Mouse (Mus musculus) heart, embryonic 11.5 days (tissue): Measurements from ENCODE around the gene Fam155a. TPM values are rescaled to one million over a fixed set of nuclear protein-coding genes. Genes with fewer than 3 reads are reported as not detected.

Experiments
- ATAC-seq: fragments of 200-750 bp; cut with Nextera tagmentation; replicated peaks from 2 replicates; pipeline ENCODE4 v1.8.0; 2017; ENCODE audit warnings: moderate library complexity; ENCODE audit not compliant: insufficient number of reproducible peaks, low FRiP score, low TSS enrichment
- H3K27ac ChIP-seq: fragments of 300-500 bp; sonication (generic); 2 replicates; pipeline ENCODE4 v1.5.1; 2014; ENCODE audit warnings: mild to moderate bottlenecking, low read depth, low read length
- H3K27me3 ChIP-seq: fragments of 300-500 bp; sonication (generic); 2 replicates; pipeline ENCODE4 v1.6.1; 2014; ENCODE audit warnings: mild to moderate bottlenecking, low read length, mixed read lengths; ENCODE audit not compliant: control insufficient read depth, insufficient read depth
- H3K36me3 ChIP-seq: fragments of 300-500 bp; sonication (generic); 2 replicates; pipeline ENCODE4 v1.6.1; 2014; ENCODE audit warnings: mild to moderate bottlenecking, low read length, moderate library complexity, mixed read lengths; ENCODE audit not compliant: control insufficient read depth, insufficient read depth
- H3K4me1 ChIP-seq: fragments of 300-500 bp; sonication (generic); 2 replicates; pipeline ENCODE4 v1.6.1; 2014; ENCODE audit warnings: low read length; ENCODE audit not compliant: control insufficient read depth, insufficient read depth
- H3K4me2 ChIP-seq: fragments of 300-500 bp; sonication (generic); 2 replicates; pipeline ENCODE4 v1.6.1; 2014; ENCODE audit warnings: mild to moderate bottlenecking, moderate library complexity
- H3K4me3 ChIP-seq: fragments of 300-500 bp; sonication (generic); 2 replicates; pipeline ENCODE4 v1.5.1; 2014; ENCODE audit warnings: low read depth, low read length
- H3K9ac ChIP-seq: fragments of 300-500 bp; sonication (generic); 2 replicates; pipeline ENCODE4 v1.6.1; 2014; ENCODE audit warnings: mild to moderate bottlenecking, low read depth, low read length, moderate library complexity
- H3K9me3 ChIP-seq: fragments of 300-500 bp; sonication (generic); replicated peaks from 2 replicates; pipeline ENCODE4 v1.6.1; 2016; ENCODE audit warnings: low read length; ENCODE audit not compliant: control insufficient read depth
- WGBS: fragments of 180-500 bp; shearing (Covaris S2); extraction: QIAGEN DNeasy Blood & Tissue Kit; methylation state at CpG from one replicate; pipeline ENCODE4 v1.1.7; 2014; ENCODE audit not compliant: insufficient replicate concordance; 5-methylcytosine and 5-hydroxymethylcytosine counted together
- polyA plus RNA-seq: library from polyadenylated mRNA; unstranded; fragments of >200 nt; fragmentation: Nextera tagmentation; extraction: Ambion mirVana; gene quantifications from 2 replicates; pipeline ENCODE4 v1.2.1, GENCODE M21; 2014

The Fam155a gene
- polyA plus RNA-seq, 1 experiment from 2014 or later: 0.59 TPM

- no peak overlapping the region for H3K4me2 ChIP-seq
- no peaks in the 10 kb centered on the region for H3K36me3 ChIP-seq
- 75% methylated on average over 1 of the region's 1 CpGs for WGBS
Observed at GRCm38 (mm10) chr8:9494225-9494598, 276.7 kb downstream of the Fam155a start.

GRCm38 (mm10) chr8:9493557-9494224 is 277.3 kb downstream of the Fam155a start:
- Histone ChIP-seq H3K4me1 (no peaks in the 10 kb centered on the region), H3K9ac (no peak overlapping the region), H3K4me2 (no peak overlapping the region), H3K4me3 (no peak overlapping the region), H3K9me3 (no peaks in the 10 kb centered on the region), H3K27me3 (no peaks in the 10 kb centered on the region), H3K27ac (no peak overlapping the region), H3K36me3 (no peaks in the 10 kb centered on the region)
- 78% methylated on average over 8 of the region's 8 CpGs for WGBS
- ATAC-seq: no peak

More at GRCm38 (mm10) chr8:9494225-9494598, 276.7 kb downstream of the Fam155a start:
- no peaks in the 10 kb centered on the region for H3K9me3 ChIP-seq
- no peaks in the 10 kb centered on the region for H3K4me1 ChIP-seq
- ATAC-seq: no peak
- no peak overlapping the region for H3K9ac ChIP-seq
- H3K27me3 ChIP-seq: no peaks in the 10 kb centered on the region
- no peak overlapping the region for H3K27ac ChIP-seq
- no peak overlapping the region for H3K4me3 ChIP-seq

GRCm38 (mm10) chr8:9482565-9482964 is 288.4 kb downstream of the Fam155a start:
- Histone ChIP-seq H3K9ac (no peak overlapping the region), H3K4me1 (no peaks in the 10 kb centered on the region), H3K27ac (no peak overlapping the region), H3K27me3 (no peaks in the 10 kb centered on the region), H3K36me3 (no peaks in the 10 kb centered on the region), H3K4me2 (no peak overlapping the region), H3K9me3 (no peaks in the 10 kb centered on the region), H3K4me3 (no peak overlapping the region)
- 73% methylated on average over 5 of the region's 5 CpGs for whole genome bisulfite sequencing
- ATAC-seq: no peak

- no peak for ATAC-seq
- Histone ChIP-seq H3K27ac (no peak overlapping the region), H3K4me3 (no peak overlapping the region), H3K9ac (no peak overlapping the region), H3K36me3 (no peaks in the 10 kb centered on the region), H3K27me3 (no peaks in the 10 kb centered on the region), H3K4me1 (no peaks in the 10 kb centered on the region; the same call in 1 of the 2 replicates), H3K4me2 (no peak overlapping the region), H3K9me3 (no peaks in the 10 kb centered on the region)
- WGBS: 60% methylated on average over 5 of the region's 5 CpGs
Observed at GRCm38 (mm10) chr8:9471290-9471689, 299.7 kb downstream of the Fam155a start.

- no peaks in the 10 kb centered on the region; the same call in 1 of the 2 replicates for H3K4me1 ChIP-seq
- 60% methylated on average over 3 of the region's 3 CpGs for WGBS
- H3K27ac ChIP-seq: no peak overlapping the region
- H3K27me3 ChIP-seq: no peaks in the 10 kb centered on the region
- H3K4me2 ChIP-seq: no peak overlapping the region
- H3K4me3 ChIP-seq: no peak overlapping the region
- H3K9me3 ChIP-seq: no peaks in the 10 kb centered on the region
- ATAC-seq: no peak; the same call in 1 of the 2 replicates
- H3K9ac ChIP-seq: no peak overlapping the region
- H3K36me3 ChIP-seq: no peaks in the 10 kb centered on the region
Observed at GRCm38 (mm10) chr8:9470114-9470513, 300.8 kb downstream of the Fam155a start.

GRCm38 (mm10) chr8:9461111-9461510 is 309.9 kb downstream of the Fam155a start:
- H3K9ac ChIP-seq: no peak overlapping the region
- no peaks in the 10 kb centered on the region for H3K36me3 ChIP-seq
- no peaks in the 10 kb centered on the region for H3K9me3 ChIP-seq
- no peaks in the 10 kb centered on the region for H3K4me1 ChIP-seq
- WGBS: 69% methylated on average over 4 of the region's 4 CpGs
- H3K4me3 ChIP-seq: no peak overlapping the region
- H3K4me2 ChIP-seq: no peak overlapping the region
- H3K27ac ChIP-seq: no peak overlapping the region
- ATAC-seq: no peak
- no peaks in the 10 kb centered on the region for H3K27me3 ChIP-seq

- WGBS: 74% methylated on average over 2 of the region's 2 CpGs
- Histone ChIP-seq H3K4me2 (no peak overlapping the region), H3K36me3 (no peaks in the 10 kb centered on the region), H3K9me3 (no peaks in the 10 kb centered on the region), H3K27ac (no peak overlapping the region), H3K4me1 (no peaks in the 10 kb centered on the region), H3K27me3 (no peaks in the 10 kb centered on the region), H3K4me3 (no peak overlapping the region), H3K9ac (no peak overlapping the region)
- no peak for ATAC-seq
Observed at GRCm38 (mm10) chr8:9460707-9461106, 310.3 kb downstream of the Fam155a start.

- no peaks in the 10 kb centered on the region for H3K9me3 ChIP-seq
- no peak overlapping the region for H3K4me2 ChIP-seq
- no peak overlapping the region for H3K9ac ChIP-seq
- ATAC-seq: no peak
- WGBS: 68% methylated on average over 11 of the region's 11 CpGs
- no peak overlapping the region for H3K27ac ChIP-seq
- H3K4me1 ChIP-seq: no peaks in the 10 kb centered on the region
- no peak overlapping the region for H3K4me3 ChIP-seq
- H3K36me3 ChIP-seq: no peaks in the 10 kb centered on the region
- H3K27me3 ChIP-seq: no peaks in the 10 kb centered on the region
Observed at GRCm38 (mm10) chr8:9458614-9459013, 312.3 kb downstream of the Fam155a start.

- Histone ChIP-seq H3K9me3 (peaks cover 3% of the 10 kb centered on the region; the same call in 1 of the 2 replicates), H3K4me1 (no peaks in the 10 kb centered on the region), H3K9ac (no peak overlapping the region), H3K27me3 (no peaks in the 10 kb centered on the region), H3K36me3 (no peaks in the 10 kb centered on the region), H3K4me2 (no peak overlapping the region), H3K4me3 (no peak overlapping the region), H3K27ac (no peak overlapping the region)
- ATAC-seq: no peak
- 74% methylated on average over 4 of the region's 4 CpGs for WGBS
Observed at GRCm38 (mm10) chr8:9455138-9455537, 315.8 kb downstream of the Fam155a start.
